Mouse (Mus musculus) thymus, adult 2 months (tissue): ENCODE data around the gene Ankrd63. TPM values are rescaled to one million over a fixed set of nuclear protein-coding genes. Genes with fewer than 3 reads are reported as not detected.
A peak's percentile ranks its signal among the peaks of the same experiment; 100 is the strongest.

Source experiments
- DNase-seq: peaks from one replicate; pipeline ENCODE4 v3.0.0; 2021
- H3K27ac ChIP-seq: fragments of 200-500 bp; 2 replicates; pipeline ENCODE4 v1.5.1; 2012; ENCODE audit warnings: low read length, control low read depth; ENCODE audit not compliant: control insufficient read depth, insufficient read depth
- H3K27me3 ChIP-seq: fragments of 200-500 bp; 2 replicates; pipeline ENCODE4 v1.6.1; 2012; ENCODE audit warnings: mild to moderate bottlenecking, low read length, moderate library complexity, mixed read lengths; ENCODE audit not compliant: control insufficient read depth, insufficient read depth
- H3K36me3 ChIP-seq: fragments of 200-500 bp; 2 replicates; pipeline ENCODE4 v1.6.1; 2012; ENCODE audit warnings: mild to moderate bottlenecking, low read length, moderate library complexity; ENCODE audit not compliant: control insufficient read depth, insufficient read depth
- H3K4me1 ChIP-seq: fragments of 200-500 bp; replicated peaks from 2 replicates; pipeline ENCODE4 v1.6.1; 2012; ENCODE audit warnings: low read length; ENCODE audit not compliant: control insufficient read depth, insufficient read depth
- H3K4me3 ChIP-seq: fragments of 200-500 bp; 2 replicates; pipeline ENCODE4 v1.5.1; 2012; ENCODE audit warnings: mild to moderate bottlenecking, low read length, control low read depth, moderate library complexity; ENCODE audit not compliant: control insufficient read depth, insufficient read depth
- CTCF ChIP-seq: fragments of 200-500 bp; IDR thresholded peaks from 2 replicates; pipeline ENCODE4 v1.5.1; 2012; ENCODE audit warnings: mild to moderate bottlenecking, control low read depth, low read length, moderate library complexity, borderline replicate concordance; ENCODE audit not compliant: control insufficient read depth, poor library complexity, insufficient read depth; ENCODE audit errors: extremely low read depth
- POLR2A ChIP-seq: fragments of 200-500 bp; IDR thresholded peaks from 2 replicates; pipeline ENCODE4 v1.6.1; 2012; ENCODE audit warnings: mild to moderate bottlenecking, low read length, control low read depth, moderate library complexity; ENCODE audit not compliant: control insufficient read depth, poor library complexity, insufficient read depth; ENCODE audit errors: extremely low read depth
- WGBS: fragments of 180-500 bp; shearing (Covaris S2); methylation state at CpG from one replicate; pipeline ENCODE4 v1.1.7; 2018; 5-methylcytosine and 5-hydroxymethylcytosine counted together
- polyA plus RNA-seq: library from polyadenylated mRNA; depleted of rRNA; stranded (reverse); fragments of >200 nt; gene quantifications from 2 replicates; pipeline ENCODE4 v1.2.3, GENCODE M21; 2012

Ankrd63 gene
- polyA plus RNA-seq, 1 experiment = 0.27 TPM

DNA sequence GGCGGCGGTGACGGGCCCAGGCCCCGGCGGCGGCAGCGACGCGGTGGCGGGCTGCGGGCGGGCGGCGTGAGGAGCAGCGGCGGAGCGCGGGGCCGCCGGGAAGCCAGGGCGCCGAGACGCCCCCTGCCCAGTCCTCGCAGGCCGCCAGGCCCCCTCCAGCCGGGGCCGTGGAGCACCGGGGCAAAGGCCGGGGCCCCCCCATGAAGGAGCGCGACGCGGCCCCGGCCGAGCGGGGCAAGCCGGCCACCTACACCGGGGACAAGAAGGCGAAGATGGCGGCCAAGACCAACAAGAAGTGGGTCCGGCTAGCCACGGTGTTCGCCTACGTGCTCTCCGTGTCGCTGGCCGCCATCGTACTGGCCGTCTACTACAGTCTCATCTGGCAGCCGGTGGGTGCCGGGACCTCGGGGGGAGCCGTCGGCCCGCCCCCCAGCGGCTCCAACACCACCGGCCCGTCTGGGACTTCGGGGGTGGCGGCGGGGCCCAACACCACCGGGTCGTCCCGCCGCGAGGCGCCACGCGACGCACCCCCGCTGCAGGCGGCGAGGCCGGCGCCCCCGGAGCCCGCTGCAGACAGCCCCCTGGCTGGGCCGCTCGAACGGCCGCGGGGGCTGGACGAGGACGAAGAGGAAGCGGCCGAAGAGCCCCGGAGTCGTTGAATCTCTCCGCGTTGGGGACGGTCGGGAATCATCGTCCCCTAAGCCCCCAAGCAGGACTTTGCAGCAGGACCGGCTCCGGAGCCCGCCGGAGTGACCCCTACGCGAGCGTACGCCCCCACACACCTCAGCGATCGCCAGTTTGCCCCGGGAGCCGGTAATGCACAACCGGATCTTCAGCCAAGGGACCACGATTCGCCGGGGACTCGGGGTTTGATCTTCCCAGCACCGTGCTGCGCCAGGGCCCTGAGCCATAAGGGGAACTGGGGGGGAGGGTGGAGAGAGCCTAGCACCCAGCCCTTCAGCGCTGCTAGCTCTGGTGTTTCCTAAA lies 42.4 kb upstream of the Ankrd63 start:
- no peak for TF ChIP-seq POLR2A
- peak; percentile 35; the same call in 1 of the 2 replicates for TF ChIP-seq CTCF
- H3K27me3 ChIP-seq = no peaks in the 10 kb centered on the region
- peak; percentile 56 for DNase-seq
- peak overlapping the region; percentile 17; the same call in 1 of the 2 replicates for H3K27ac ChIP-seq
- H3K36me3 ChIP-seq = no peaks in the 10 kb centered on the region
- peak overlapping the region; percentile 93 for H3K4me3 ChIP-seq
- H3K4me1 ChIP-seq = peaks cover 45% of the 10 kb centered on the region
- 4% methylated on average over 113 of the region's 113 CpGs for WGBS

DNA sequence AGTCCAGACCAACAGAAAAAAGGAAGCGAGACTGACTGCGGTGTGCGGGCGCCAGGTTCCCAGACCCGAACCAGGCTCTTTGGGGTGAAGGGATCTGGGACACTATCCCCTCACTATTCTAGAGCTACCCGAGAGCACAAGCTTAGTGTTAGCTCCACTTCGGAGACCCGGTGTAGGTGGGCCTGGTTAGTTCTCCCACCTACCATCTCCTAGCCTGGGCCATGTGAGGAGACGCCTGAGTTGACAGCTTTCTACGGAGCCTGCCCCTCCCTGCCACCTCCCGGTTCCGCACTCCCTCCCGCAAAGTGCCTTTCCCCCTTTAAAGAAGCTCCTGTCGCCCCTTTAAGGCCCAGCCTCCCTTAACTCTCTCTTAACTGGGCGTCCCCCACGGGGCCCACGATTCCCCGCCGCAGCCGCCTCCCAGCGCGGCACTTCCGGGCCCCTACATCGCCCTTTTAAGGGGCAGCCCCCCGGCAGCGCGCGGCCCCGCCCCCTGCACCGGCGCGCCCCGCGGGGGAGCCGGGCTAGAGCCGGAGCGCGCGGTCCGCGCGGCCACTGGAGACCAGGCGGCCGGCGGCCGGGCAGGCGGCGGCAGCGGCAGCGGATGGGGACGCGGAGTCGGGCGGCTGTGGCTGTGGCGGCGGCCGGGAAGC lies 41.6 kb upstream of the Ankrd63 start, which contains the start of gene Inafm2:
Gene Inafm2, plus strand, starts transcription at position 527 of the 653 bp plus-strand sequence.
- no peaks in the 10 kb centered on the region for H3K36me3 ChIP-seq
- TF ChIP-seq POLR2A (peak; percentile 70), CTCF (no peak)
- H3K4me3 ChIP-seq = peak within 1 kb of the TSS; percentile 93
- H3K4me1 ChIP-seq = peaks cover 39% of the 10 kb centered on the region
- peak; percentile 94 for DNase-seq
- no peaks in the 10 kb centered on the region for H3K27me3 ChIP-seq
- 9% methylated on average over 57 of the region's 57 CpGs for WGBS
- H3K27ac ChIP-seq = peak within 1 kb of the TSS; percentile 17; the same call in 1 of the 2 replicates

DNA sequence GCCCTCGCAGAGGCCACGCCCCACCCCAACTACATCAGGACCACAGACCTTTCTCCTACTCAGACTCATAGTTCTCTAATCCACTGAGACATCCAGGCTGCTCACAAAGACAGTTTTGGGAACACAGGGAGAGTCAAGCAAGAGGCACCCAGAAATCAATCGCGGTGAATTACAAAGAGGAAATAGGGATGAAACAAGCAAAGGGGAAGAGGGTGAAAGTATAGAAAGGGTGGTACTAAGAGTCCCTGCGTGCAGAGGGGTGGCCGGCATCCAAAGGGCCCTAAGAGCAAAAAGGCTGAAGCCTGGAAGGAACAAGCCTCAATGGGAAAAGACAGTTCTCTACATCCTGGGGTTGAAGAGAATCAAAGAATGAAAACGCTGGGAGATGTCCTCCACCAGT lies 40.9 kb upstream of the Ankrd63 start:
- peaks cover 36% of the 10 kb centered on the region for H3K4me1 ChIP-seq
- no peak overlapping the region for H3K4me3 ChIP-seq
- H3K36me3 ChIP-seq = no peaks in the 10 kb centered on the region
- WGBS = 22% methylated on average over 7 of the region's 7 CpGs
- no peak for TF ChIP-seq CTCF
- no peak overlapping the region for H3K27ac ChIP-seq
- H3K27me3 ChIP-seq = no peaks in the 10 kb centered on the region
- DNase-seq = no peak

DNA sequence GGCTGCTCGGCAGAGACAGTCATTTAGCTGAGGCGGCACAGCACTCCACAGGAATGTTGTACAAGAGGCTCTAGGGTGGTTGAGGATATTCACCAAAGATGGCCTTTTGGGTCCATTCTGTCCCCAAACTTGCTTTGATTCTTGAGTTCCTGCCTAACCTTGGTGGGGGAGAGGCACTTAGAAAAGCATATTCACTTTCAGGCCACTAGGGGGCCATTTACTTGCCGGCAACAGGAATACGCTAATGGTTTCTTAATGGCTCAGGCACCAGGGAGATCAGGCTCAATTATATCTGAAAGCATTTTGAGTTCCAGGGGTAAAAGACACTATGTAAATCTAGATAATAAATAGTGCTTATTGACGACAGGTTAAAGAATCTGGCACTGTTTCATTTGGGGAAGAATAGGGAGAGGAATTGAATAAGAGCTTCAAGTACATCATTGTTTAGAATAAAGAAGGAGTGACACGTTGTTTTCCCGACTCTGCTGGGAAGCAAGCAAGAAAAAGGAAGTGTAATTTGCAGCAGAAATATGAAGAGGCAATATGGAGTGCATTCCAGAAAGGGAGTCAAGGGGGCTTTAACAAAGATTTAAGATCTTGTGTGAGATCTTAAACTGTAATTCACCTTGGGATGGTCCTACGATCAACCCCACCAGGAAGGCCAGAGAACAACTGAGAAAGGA lies 39.6 kb upstream of the Ankrd63 start:
- no peak overlapping the region for H3K27ac ChIP-seq
- 31% methylated on average over 8 of the region's 8 CpGs for WGBS
- no peaks in the 10 kb centered on the region for H3K36me3 ChIP-seq
- TF ChIP-seq CTCF (no peak), POLR2A (no peak)
- no peak overlapping the region for H3K4me3 ChIP-seq
- H3K4me1 ChIP-seq = peaks cover 28% of the 10 kb centered on the region
- DNase-seq = no peak
- H3K27me3 ChIP-seq = no peaks in the 10 kb centered on the region

DNA sequence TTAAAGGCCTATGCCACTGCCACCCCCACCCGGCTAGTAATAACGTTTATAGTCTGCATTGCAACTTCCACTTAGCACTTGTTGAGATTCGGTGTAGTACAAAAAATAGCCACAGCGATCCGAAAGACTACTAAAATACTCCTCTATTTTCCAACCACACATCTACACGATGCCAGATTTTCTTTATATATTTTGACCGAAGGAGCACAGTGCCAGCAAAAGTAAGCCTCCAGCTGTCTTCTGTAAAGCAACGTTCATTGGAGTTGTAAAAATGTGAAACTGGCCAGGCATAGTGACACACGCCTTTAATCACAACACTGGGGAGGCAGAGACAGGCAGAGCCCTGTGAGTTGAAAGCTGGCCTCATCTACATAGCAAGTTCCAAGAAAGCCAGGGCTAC lies 37.4 kb upstream of the Ankrd63 start:
- Histone ChIP-seq H3K4me3 (no peak overlapping the region), H3K27me3 (no peaks in the 10 kb centered on the region), H3K27ac (no peak overlapping the region), H3K4me1 (peaks cover 11% of the 10 kb centered on the region), H3K36me3 (no peaks in the 10 kb centered on the region)
- 82% methylated on average over 9 of the region's 9 CpGs for WGBS
- DNase-seq = no peak
- TF ChIP-seq CTCF (no peak), POLR2A (no peak)

DNA sequence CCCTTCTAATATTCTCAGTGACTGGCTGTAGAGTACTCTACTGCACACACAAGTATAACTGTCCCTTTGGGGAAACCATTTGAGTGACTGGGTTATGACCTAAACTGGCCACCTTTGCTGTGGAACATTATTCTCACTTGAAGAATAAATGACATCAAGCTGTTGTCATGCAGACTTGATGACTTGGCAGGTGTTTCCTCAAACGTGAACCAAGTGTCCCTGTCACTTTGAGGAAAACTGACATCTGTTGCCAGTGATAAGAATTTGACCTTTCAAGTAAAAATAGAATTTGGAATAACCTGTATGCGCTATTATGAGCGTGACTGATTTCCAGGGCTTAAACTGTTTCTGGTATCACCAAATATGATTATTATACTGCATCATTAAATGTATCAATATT lies 36.6 kb upstream of the Ankrd63 start:
- no peak for DNase-seq
- no peak for TF ChIP-seq CTCF
- no peak for TF ChIP-seq POLR2A
- 37% methylated on average over 3 of the region's 3 CpGs for WGBS

More for the DNA sequence above, 36.6 kb upstream of the Ankrd63 start:
- H3K4me3 ChIP-seq = no peak overlapping the region
- H3K27me3 ChIP-seq = no peaks in the 10 kb centered on the region
- no peak overlapping the region for H3K27ac ChIP-seq
- H3K36me3 ChIP-seq = no peaks in the 10 kb centered on the region
- H3K4me1 ChIP-seq = peaks cover 11% of the 10 kb centered on the region
